Mouse (Mus musculus): Measurements from ENCODE around the gene Rnf144b.

Gene Rnf144b

DNA sequence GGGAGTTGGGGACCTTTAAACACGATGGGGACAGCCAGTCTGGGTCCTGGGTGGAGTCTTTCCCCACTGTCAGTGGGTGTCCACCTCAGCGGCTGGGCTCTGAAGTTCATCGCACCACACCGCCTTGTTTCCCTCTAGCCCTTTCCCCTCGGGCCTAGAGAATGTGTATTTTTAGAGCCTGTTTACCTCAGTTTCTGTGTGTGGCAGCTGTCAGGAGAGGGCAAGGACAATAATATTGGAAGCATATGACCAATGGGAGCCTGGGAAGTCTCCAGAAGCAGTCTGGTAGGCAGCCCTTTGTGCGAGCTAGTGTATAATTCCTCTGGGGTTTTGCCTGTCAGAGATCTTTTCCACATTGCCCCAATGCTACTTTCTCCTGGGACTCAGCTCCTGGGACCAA, 95.9 kb downstream of the Rnf144b start:
- intact Hi-C loops (cut with DNase I) = no loop called here

DNA sequence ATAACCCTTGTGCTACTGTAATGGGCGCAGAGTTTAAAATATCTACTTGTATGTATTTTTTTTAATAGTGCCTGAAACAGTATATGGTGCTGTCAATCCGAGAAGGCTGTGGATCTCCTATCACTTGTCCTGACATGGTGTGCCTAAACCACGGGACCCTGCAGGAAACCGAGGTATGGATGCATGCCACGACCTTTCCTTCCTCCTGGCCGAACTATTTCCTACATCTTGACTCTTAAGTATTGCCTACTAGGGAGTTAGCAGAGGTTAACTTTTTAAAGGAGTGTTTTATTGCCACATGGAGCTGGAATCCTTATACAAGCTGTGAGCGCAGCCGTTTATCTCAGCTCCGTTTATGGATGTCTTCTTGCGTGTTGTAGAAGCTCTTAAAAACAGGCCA, 98.0 kb downstream of the Rnf144b start:
- intact Hi-C loops (cut with DNase I) = no loop called here

DNA sequence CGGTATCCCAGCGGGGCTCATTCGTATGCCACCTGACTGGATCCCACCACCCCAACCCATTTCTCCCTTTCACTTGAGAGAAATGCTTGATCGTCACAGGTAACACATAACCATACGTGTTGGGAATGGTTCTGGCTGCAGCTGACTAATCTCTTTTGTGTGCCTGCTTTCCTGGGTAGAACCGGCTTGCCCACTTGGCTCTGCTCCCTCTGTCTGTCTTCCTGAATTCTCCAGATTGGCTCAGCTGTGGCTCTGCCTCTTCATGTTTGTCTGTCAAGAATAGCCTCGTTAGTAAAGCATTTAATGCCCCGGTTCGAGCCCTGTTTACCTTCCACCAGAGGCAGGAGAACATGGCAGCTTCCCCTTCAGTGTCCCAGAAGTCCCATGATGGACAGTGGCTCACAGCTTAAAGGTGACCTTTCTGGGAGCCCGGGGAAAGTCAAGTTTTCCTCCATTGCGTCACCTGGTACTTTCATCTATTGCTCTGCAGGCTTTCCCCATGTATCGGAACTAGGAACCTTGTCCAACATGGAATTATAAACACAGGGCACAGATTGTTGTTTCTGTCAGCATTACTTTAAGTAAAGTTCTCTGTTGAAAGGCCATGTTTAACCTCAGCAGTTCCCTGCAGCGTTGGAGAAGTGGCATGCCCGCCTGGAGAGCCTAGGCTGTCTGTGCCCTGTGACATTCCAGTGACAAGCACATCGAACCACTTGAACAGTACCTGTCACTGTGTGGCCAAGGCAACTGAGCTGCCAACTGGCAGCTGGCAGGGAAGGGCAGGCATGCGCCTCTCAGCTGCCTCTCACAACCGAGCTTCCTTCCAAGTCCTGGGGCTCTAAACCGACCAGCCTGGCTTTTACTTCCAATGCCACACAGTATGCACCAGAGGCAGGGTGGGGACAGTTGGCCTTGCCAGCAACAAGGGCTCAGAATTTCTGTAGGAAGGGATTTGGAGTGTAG, 101.4 kb downstream of the Rnf144b start:
- intact Hi-C loops (cut with DNase I) = no loop called here

DNA sequence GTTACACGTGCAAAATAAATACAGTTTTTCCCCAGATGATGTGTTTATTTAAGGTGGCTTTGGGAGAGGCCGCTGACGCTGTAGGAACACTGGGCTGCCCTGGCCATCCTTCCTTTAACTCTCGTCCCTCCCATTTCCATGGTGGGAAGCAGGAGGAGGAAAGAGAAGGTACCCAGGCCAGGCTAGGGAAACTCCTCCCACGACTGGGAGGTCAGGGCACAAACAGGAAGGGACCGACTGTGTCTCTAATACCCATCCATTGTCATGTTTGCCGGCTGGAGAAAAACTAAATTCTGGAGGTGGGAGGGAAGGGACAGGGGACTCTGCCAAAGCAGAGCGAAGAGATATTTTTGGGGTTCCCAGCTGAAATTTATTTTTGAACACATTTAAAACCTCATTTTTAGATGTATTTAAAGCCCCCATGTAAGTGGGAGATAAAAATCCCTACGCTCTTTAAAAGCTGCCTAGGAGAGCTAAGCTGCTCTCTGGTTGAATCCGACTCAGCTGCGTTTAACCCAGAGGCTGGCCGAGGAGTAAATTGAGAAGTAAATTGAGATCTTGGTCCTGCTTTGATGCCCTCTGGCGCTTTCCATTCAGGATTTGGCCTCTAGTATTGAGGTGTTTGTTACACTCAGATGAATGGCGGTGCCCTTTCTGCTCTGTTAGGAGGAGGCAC, 102.3 kb downstream of the Rnf144b start:
- intact Hi-C loops (cut with DNase I) = no loop called here

DNA sequence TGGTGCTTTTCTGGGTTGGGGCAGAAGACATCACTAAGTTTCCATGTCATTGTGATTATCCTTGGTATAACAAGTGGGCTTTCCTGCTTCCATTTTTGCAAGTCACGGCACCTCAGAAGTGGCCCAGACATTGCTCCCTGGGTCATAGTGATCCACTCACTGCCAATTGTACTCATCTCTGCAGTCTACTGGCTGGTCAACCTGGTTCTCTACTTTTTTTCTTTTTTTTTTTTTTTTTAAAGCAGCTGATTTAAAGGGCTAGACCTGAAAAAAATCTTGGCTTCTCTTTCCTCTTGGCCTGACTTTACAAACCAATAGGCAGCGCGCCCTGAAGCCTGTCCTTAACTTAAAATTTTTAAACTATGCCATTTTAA, 102.9 kb downstream of the Rnf144b start:
- intact Hi-C loops (cut with DNase I) = no loop called here

DNA sequence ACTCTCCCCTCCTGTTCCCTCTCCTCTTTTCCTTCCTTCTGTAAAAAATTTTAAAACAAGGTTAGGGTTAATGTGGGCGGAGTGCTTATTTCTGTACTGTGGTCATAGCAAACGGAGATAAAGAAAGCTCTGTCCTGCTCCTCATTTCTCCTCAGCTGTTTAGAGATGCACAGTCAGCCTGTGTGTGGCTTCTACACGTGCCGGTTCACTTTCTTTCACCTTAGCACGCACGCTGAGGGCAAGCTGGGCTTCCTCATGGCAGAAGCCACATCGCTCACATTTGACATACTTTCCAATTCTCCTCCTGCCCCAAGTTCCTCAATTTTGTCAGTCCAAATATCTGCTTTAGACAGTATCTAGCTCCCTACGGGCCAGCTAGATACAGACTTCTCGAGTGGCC, 103.3 kb downstream of the Rnf144b start:
- intact Hi-C loops (cut with DNase I) = no loop called here

DNA sequence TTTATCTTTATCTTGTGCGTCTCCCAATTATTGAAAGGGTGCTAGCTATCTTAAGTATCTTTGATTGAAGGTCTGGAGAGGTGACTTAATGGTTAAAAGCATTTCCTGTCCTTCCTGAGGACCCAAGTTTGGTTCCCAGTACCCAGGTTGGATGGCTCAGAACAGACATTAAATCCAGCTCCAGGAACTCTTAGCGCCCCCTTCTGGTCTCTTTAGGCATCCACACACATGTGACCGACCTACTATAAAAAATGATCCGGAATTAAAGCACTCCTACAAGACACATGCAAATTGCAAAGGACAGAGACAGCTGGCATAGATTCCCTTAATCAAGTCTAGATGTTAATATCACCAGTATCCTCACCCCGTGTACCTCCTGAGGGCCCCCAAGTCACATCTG, 104.1 kb downstream of the Rnf144b start:
- intact Hi-C loops (cut with DNase I) = no loop called here

DNA sequence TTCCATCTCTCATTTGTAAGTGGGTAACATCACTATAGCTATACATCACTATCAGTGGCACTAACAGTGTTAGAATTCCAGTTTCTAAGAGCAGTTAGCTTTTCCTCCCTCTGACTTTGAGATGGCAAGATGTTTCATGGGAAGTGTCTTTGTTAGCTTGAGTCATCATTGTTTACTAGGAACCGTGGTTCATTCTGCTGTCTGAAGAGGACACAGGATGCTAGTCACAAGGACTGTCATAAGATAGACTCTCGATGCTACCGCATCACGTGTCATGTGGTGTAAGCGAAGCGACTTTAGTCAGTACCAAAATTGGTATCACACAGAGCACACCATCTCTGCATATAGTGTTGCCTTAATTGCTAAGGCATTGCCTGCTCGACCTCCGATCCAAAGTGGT, 105.7 kb downstream of the Rnf144b start:
- intact Hi-C loops (cut with DNase I) = no loop called here

DNA sequence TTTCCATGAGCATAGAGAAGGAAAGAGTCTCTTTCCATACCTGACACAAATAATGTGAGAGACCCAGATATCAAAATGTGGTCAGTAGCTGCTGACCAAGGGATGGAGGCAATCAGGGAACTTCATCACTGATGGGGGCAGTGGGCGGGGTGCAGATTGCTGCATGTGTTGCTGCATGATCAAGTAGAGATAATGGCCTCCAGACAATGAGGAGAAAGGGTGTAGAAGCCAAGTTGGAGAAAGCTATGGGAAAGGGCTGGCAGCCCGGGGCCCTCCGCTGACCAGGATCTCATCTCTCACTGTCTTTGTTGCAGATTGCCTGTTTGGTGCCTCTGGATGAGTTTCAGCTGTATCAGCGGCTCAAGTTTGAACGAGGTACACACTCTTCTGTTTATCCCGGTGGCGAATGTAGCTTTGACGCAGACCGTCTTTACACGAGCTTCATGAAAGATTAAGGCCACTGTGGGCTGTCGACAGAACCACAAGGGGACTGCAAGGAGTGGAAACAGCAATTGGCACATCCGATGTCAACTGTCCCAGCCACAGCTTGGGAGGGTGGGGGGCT, 106.3 kb downstream of the Rnf144b start:
- intact Hi-C loops (cut with DNase I) = no loop called here

DNA sequence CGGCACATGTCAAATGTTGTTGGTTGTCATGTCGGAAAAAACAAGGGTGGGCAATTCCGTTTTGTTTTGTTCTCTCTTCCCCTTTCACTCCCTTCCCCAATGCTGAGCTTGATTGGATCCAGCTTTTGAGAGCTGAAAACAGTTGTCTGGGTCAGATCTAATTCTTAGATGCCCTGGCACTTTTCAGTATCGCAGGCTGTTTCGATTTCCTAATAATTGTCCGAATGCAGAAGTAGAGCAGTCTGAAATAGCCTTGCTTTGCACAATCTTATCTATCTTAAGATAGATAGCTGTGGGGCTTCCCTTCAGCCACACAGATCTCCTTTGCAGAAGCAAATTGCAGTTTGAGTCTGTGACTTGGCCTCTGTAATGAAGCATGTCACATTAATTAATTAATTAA, 109.7 kb downstream of the Rnf144b start:
- intact Hi-C loops (cut with DNase I) = no loop called here

DNA sequence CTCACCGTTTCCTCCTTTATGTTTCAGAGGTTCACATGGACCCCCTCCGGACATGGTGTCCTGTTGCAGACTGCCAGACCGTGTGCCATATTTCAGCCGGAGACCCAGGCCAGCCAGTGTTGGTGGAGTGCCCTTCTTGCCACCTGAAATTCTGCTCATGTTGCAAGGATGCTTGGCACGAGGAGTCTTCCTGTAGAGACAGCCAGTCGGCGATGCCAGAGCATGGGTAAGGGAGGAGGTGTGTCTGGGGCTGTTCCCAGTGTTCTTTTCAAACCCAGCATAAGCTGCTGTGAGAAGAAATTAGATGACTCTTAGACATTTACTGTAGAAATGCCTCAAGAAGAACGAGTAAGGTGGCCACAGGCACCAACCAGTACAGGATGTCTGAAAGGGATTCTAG, 114.9 kb downstream of the Rnf144b start:
- intact Hi-C loops (cut with DNase I) = no loop called here

DNA sequence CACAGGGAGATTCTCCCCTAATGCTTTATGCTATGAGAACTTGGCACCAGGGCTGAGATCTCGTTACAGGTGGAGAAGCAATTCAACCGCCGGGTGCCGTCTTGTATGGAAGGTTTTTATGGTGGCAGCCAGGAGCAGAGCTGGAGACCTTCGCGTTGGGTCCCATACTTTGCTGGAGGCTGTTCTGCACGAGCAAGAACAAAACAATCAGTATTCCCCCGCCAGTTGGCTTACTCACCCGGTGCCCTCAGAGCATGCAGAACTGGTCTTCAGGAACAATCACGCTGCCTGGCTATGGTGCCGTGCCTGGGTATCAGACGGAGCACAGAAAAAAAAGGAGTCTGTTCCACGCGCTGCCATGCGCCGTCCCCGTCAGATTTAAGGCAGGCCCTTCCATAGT, 115.7 kb downstream of the Rnf144b start:
- intact Hi-C loops (cut with DNase I) = no loop called here

DNA sequence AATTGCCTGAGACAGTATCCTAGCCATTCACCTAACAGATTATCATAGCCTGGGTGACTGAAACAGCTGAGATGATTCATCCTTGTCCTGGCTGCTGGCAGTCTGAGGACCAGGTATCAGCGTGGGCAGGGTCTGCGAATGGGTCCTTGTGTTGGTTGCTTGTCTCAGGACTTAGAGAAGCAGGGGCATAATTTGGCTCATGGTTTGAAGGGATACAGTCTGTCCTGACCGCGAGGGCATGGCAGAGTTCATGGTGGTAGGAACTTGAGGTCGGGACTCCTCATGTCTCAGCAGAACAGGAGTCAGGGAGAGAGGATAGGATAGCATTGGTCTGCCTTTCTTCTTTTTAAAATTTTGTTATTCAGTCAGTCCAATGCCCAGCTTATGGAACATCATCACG, 121.1 kb downstream of the Rnf144b start:
- intact Hi-C loops (cut with DNase I) = no loop called here

DNA sequence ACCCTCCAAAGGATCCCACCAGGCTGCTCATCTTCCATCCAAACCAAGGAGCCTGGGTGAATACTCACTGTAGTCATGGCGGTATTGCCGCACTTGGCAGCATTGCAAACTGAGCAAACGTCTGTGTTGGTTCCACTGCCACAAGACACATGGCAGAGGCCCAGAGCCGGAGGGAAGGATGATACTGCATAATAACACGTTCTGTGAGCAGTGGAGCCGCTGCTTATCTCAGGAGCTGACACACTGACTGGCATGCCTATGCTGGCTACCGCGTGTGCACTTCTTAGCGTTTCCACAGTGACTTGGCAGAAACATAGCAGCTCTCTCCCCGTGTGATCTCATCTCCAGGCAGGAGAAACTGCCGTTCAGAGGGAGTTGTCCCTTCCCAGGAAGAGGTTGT, 122.3 kb downstream of the Rnf144b start:
- intact Hi-C loops (cut with DNase I) = no loop called here

DNA sequence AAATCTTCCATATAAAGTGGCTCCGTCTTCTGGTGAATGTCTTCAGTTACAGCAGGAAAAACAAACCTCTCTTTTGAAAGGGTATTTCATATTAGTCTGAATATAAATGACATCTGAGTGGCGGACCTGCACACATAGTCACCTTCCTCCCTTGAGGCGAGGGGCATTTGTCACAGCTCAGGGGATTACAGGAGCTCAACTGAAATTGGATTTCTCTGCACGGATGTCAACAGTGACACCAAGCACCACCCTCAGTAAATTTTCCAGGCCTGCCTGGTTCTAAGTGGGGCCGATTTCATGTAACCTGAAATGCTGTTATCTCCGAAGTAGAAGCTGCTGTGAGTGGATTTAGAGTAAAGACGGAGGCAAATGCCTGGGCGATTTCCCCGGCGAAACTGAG, 124.0 kb downstream of the Rnf144b start:
- intact Hi-C loops (cut with DNase I) = no loop called here

DNA sequence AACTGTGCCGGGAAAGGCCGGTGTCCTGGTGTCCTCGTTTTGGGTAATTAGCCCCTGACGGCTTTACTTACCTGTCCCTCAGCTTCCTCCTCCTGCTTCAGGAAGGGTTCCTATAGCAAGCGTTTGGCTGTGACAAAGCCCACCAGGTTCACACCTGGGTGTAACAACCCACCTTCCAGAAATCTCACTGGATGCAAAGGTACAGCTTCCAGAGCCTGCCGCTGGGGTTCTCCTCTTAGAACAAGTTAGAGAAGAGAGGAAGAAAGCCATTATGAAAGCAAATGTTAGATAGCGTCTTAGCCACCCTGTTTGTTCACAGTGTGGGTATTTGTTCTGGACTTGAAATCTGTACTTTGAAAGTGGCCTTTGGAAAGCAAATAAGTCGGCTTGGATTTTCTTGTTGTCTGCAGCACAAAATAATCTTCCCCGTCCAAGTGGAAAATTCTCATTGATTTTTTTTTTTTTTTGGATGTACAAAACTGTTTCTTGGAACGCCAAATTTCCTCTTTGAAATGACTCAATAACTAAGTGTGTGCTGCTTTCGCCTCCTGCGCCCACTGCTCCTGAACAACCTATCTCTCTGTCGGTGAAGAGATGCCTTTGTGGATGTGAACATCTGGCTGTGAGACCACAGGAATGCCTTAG, 124.8 kb downstream of the Rnf144b start:
- intact Hi-C loops (cut with DNase I) = no loop called here

DNA sequence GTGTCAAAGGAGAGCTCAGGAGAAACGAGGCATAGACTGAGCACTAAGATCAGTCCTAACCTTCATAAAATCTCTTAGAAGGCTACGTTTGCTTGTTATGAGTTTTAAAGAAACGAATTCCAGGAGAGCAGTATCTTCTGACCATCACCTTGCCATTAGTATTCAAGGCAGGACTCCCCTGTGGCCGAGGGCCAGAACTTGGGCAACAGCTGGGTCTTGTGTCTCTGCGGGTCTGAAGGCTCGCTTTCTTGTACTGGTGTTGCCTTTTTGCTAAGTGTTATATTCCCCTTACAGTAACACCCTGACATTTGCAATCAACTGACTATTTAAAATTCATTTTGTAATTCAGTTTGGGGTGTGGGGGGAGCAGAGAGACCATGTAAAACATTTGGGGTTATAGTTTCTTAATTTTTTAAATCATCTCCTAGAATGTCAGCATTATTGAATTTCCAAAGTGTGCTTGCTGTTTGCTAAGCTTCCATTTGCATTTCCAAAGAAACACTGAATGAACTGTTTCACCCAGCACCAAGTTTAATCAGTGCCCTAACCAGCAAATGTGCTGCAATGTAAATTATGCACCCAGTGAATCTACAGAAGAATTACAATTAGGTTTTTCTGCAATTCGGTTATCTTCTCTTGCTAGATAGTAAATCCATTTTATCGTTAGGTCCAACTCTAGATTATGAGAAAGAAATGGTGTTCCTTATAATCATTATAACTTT, 126.0 kb downstream of the Rnf144b start:
- intact Hi-C loops (cut with DNase I) = no loop called here

DNA sequence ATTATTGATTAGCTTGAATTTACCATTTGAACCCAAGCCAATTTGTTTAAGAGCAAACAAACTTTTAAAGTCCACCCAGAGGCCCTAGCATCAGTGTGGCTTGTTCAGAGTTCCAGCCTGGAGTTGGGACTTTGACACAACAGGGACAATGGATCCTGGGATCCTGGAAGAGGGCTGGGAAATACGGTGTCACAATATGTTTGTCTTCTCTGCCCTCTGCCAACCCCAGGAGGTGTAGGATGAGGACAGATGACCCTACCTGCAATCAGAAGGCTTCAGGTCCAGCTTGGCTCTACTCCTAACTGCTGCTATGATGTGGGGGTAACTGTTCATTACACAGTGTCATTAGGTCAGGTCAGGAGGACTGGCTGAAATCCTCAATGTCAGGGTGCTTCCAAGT, 128.2 kb downstream of the Rnf144b start:
- intact Hi-C loops (cut with DNase I) = no loop called here

DNA sequence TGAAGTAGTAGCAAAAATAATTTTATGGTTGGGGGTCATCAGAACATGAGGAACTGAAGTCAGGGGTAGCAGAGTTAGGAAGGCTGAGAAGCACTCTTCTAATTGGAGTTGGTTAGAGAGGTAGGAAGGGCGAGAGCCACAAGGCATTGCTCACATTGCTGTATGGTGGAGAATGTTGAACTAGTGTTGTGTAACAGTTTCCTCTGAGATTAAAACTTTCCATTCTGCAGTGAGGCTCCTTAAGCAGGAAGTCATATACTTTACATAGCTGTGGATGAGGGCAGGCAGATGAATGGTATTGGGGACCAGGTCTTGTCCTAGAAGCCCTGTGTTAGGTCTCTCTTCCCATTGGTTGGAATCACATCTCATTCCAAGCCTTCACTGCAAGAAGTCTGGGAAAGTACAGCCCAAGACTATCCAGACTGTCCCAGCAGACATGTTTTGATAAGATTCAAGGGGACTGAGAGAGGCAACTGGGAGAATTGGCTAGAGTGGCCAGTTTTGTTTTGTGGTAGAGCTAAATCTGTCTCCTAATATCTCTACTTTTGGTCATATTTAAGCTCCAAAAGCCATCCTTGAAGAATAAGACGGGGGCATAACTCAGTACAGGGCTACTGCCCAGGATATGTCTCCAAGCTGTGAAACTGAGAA, 128.8 kb downstream of the Rnf144b start:
- intact Hi-C loops (cut with DNase I) = no loop called here

DNA sequence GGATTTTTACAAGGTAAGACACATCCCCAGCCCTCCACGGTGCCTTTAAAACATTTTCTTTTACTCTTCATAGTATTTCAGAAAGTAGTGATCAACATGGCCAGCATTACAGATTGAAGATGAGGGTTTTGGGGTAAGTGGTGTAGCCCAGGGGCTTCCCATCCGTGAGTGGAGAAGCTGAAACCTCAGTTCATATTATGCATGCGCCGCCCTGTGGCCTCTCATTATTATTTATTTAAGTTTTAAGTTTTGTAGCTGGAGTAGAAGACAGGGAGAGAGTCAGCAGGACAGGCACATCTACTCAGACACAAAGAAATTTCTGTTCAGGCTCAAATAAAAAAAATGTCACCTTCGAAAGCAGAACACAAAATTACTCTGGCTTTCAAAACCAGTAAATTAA, 131.3 kb downstream of the Rnf144b start:
- intact Hi-C loops (cut with DNase I) = no loop called here

DNA sequence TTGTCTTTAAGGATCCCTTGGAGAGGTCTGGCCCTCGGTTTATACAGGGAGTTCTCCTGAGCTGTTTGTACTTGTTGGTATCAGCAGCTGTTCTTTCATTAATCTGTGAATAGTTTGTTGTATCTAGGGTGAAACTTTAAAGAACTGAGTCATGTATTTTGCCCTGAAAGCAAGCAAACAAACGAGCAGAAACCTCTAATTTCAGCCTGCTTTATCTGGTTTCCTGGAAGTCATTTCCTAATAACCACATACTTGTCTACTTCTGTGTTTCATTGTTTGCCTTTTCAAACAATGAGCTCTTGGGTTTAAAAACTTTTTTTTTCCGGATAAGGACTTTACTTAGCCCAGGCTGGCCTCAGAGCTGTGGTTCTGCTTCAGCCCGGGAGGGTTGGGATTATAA, 136.8 kb downstream of the Rnf144b start:
- intact Hi-C loops (cut with DNase I) = no loop called here

All from adrenal gland (tissue).